Mouse (Mus musculus): ENCODE results near the gene Gm7361.

Gm7361 gene

DNA sequence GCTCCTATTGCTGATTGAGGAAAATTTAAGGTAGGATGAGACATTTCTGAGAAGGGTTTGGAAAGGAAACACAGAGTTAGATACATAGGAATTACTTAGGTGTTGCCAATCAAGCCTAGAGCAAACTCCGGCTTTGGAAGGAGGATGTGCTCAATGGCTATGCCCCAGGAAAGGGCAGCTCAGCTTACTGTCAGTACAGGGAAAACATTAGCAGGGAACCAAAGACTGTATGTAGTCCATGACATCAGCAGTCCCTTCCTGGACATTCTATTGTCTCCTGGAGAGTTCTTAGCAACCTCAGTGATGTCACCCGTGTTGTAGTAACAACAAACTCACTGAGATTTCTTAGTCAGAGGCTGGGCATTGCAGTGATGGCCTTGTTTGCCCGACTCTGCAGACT is at the start of gene Gm7361:
Gene Gm7361, plus strand, starts transcription at position 301 of the 400 bp plus-strand sequence.
- WGBS, result 77% methylated on average over 3 of the region's 3 CpGs

DNA sequence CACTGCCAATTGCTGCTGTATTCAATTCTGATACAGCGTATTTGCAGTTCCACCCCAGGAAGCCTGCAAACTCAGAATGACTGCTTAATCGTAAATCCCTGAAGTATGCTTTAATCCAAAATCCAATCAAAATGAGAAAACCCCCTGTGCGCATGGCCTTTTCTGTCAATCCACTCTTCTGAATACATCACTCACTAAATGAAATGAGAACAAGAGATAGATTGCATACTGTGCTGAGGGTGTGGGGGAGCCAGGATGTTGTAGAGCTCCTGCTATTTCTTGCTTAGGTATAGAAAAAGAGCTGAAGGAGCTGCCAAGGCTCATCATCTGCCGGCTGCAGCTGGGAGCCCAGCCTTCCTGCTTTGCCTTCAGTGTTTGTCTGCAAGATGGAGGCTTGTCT is 46.5 kb upstream of the Gm7361 start:
- 39% methylated on average over 4 of the region's 4 CpGs for WGBS

DNA sequence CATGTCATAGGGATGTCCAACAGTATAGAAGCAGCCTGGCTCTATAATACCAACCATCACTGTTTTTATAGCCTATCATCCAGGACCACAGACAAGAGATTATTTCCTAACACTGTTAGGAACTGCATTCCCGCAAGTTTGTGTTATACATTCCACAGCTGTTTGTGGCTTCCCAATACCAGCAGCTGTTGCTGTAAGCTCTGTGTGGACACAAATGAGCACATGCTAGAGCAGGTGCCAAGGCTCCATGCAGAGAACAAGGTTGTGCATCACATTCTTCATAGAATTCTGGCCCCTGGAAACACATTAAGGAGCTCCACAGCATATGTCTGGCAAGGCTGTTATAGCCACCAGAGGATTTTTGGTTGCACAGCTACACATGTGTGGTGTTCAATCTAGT is 35.4 kb upstream of the Gm7361 start:
- WGBS, result 87% methylated on average over 1 of the region's 1 CpGs

DNA sequence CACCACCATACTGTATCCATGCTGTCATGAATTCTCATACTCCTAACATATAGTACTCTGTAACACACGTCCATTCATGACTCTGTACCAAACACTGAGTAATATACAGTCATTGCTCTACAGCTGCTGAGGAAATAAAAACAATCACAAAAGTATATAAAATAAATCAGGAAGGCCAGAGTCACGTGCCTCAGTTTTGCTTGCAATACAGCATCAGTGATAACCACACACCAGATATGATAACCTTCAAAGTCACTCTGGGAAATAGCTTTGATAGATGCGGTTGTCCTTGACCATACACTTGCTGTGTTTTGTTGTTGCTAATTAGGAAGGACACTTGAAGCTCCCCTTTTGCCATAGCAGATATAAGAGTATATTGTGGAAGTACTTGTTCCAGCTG is 9.2 kb downstream of the Gm7361 start:
- WGBS, result 81% methylated on average over 3 of the region's 3 CpGs

DNA sequence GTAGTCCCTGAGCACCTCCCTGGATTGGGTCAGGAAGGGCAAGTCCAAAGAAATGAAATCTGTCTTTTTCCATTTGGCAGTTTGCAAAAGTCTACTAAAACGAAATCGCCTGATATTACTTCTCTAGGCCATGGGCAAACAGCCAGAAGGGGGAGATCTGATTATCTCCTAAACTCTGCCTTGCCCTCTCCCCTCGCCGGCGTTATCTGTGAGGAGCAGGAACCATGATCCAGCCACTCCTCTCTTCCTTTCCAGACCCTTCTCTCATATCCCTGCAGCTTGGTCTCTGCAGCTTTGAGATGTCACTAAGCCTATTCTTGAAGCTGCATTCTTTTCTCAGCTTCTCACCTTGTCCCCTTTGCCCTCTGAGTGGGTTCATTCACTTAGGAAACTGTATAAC is 22.9 kb downstream of the Gm7361 start:
- WGBS, result 80% methylated on average over 5 of the region's 5 CpGs

DNA sequence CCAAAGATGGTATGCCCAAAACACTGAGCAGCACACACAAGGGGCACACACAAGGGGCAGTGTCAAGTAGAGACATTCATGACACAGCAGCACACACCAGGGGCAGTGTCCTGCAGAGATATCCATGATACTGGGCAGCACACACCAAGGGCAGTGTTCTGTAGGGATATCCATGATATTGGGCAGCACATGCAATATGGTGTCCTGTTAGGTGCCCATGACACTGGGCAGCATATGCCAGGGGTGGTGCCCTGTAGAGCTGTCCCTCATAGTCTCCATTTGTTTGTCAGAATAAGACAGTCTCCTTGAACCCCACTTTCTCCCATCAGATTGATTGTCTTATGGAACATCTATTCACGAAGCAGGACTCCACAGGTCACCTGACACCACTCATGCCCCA is 24.2 kb downstream of the Gm7361 start:
- WGBS, result 72% methylated on average over 1 of the region's 1 CpGs

DNA sequence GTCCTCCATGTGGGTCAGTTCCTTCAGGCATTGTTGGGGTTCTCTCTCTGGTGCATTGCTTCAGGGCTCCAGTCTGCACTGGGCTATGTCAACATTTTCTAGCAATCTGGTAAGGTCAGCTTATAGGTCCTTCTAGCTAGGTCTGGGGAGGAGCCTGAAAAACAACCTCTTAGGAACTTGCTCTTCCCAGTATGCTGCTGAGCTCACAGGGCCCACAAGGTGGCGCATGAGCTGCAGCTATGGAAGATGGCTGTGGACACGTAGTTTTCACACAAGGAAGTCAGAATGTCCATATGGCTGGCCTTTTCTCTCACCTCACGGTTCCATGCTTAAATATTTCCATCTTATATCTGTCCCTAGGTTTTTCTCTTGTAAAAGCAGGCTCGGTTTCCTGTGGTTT is 24.8 kb downstream of the Gm7361 start:
- 4% methylated on average over 4 of the region's 4 CpGs for WGBS

DNA sequence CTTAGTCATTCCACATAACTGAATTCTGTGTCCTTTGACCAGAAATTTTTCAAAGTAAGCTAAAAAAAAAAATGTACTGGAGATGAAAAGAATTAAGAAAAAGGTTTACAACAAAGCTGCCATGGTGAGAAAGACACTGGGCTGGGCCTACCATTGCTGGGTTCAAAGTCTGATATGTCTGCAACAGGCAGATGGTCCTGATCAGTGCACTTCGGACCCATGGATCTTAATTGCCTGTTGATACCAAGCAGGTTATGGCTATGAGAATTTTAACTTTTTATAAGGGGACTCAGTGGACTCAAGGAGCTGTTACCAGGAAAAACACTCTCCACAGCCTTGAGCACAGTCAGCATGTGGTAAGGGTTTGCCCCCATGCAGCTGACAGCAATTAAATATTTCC is 25.9 kb downstream of the Gm7361 start:
- WGBS, result 90% methylated on average over 1 of the region's 1 CpGs

DNA sequence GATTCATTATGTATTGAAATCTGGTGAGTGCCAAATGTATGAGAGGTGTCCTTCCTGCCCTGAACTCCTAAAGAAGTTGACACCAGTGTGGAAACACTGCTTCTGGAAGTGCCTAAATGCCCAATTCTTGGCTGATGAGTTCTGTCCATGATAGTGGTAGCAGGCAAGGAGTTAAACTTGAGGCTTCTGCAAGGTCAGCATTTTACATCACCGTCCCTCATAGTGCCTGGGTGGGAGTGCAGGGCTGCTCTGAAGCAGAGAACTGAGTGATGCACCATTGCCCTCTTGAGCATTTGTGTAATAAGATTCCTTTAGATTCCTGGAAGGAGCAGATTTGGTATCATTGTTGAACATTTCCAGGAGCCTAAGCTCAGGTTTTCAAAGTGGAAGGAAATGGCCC is 34.1 kb downstream of the Gm7361 start:
- WGBS, result 77% methylated on average over 1 of the region's 1 CpGs

DNA sequence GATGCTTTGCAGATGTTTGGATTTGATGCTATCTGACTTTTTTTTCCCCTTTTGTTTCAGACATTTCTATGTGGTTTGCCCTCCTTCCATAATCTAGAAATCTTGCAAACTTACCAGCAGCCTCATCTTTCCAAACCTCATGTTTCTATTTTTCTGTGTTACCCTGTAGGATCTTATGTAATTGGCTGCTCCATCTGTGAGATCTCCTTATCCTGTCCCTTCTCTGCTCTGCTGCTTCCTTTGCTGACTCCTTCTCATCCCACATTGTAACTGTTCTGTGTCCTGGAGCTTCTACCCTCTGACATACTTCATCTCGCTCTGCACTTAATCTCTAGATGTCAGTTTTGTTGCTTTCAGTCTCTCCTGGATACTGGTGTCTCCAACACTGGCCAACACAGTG is 35.8 kb downstream of the Gm7361 start:
- 73% methylated on average over 1 of the region's 1 CpGs for WGBS
